Mouse (Mus musculus): ENCODE results near the gene Zfp46.
A peak's percentile ranks its signal among the peaks of the same experiment; 100 is the strongest.

The Zfp46 gene

DNA sequence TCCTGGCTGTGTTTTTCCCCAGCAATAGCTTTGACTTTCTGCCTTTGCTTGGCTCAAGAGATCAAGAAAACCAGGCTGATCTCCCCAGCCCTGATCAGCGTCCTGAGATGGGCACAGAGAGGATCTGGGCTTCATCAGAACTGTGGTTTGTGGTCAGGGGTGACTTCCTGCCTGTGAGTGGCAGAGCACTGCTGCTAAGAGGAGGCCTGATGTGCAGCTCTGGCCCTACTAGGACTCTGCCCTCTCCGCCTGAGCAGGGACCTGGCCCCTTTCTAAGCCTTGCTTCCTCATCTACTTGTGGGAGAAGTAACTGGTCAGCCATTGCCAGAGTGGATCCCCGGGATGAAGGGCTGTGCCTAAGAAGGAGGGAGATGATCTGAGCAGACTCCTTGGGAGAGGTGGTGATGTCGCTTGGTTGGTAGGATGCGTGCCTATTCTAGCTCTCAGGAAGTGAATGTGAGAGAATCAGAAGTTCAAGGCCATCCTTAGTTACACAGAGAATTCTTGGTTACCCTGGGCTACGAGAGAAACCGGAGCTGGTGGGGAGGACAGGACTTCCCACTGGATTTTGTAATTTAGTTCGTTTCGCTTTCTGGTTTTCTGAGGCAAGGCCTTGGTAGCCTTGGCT is 17.7 kb upstream of the Zfp46 start:
- no peak for DNase-seq (ENCODE audit: low spot score)

DNA sequence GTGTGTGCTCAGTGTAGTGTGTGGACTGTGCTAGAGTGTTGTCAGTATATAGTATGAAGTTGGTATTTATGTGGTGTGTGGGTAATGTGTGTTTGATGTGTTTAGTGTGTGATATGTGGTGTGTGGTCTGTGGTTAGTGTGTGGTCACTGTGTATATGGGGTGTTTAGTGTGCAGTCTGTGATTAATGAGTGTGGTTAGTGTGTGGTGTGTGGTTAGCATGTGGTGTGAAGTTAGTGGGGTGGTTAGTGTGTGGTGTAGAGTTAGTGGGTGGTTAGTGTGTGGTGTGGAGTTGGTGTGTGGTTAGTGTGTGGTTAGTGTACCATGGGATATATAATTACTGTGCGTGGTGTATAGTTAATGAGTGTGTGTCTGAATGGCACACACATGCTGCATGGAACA is 15.6 kb upstream of the Zfp46 start:
- DNase-seq (ENCODE audit: low spot score), result no peak

DNA sequence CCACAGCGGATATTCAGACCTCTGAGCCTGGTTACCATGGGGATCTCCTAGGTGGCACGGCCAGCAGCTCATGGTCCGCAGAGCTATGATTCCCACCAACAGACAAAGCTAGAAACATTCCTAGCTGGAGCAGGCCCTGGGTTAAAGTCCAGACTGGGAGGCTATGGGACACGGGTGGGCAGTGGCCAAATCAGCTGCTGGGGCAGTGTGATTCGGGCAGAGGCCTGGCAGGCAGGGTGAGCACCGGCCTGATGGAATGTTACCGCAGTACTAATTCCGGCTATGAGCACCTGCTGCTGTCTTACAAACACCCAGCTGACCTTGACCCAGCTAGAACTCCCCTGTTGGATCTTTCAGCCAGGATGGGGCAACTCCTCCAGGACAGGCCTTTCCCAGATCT is 13.8 kb upstream of the Zfp46 start:
- DNase-seq (ENCODE audit: low spot score), result no peak

DNA sequence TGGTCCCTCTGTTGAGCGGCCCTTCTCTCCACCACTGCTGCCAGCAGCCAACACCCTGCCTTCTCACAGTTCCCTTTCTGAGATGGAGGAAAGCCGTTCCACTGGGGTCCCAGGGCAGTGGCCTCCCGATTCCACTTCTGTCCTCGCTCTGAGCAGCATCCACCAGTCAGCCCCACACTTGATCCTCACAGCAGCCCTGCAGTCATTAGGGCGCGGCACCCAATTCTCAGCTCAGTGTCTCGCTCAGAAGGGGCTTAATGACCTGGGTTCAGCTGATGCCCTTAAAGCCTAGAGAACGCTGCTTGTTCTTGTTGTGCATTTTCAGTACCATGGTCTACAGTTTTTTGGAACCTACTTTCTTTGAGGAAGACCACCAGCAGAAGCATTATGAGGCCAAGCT is 3.4 kb upstream of the Zfp46 start:
- DNase-seq (ENCODE audit: low spot score), result no peak

DNA sequence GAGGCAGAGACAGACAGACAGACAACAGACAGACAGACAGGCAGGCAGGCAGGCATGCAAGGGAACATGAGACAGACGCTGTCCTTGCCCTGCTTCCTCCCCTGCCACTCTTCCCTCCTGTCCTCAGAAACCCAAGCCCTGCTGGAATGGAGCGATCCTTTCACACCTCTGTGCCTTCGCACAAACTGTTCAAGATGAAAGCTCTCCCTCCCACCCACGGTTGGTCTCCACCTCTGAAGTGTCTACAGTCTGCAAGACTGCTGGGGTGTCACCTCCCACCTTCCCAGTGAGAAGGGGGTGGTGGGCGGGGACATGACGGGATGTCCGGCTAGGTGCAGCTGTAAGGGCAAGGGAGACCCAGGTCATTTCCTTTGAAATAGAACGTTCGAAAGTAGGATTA is 2.9 kb upstream of the Zfp46 start:
- no peak for DNase-seq (ENCODE audit: low spot score)

DNA sequence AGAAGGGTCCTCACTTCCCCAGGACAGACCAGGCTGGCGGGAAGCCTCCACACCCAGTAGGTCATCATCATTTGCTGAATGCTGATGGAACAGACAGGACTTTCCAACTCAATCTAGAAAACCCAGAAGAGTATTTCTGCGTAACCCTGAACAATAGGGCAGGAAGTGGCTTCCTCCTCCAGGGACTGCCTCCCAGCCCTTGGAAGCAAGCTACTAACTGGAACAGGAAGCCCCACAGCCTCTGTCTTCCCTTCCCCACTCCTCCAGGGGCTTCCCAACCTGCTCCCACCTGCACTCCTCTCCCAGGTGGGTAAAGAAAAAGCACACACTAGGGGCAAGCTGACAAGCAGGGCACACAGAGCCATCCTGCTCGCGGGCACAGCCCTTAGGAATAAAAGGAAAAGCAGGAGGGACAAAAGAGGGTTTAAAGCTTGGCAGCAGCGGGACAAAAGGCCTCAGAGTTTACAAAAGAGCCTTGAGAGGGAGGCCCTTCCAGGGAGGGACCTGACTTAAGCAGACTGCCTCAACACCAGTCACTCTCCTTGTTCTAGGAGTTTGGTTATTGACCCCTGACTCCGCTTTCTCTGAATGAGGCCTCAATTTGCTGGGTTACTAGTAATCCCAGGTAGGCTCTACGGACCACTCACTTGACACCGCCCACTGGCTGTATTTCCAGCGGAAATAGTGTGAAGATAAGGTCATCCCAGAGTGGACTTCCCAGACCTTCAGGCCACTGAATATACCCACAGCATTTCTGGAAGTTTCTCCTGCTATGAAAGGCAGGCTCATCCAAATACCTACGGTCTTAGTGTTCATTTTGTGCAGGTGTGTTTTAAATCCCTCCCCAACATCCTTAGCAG is 1.6 kb upstream of the Zfp46 start:
- no peak for DNase-seq (ENCODE audit: low spot score)

DNA sequence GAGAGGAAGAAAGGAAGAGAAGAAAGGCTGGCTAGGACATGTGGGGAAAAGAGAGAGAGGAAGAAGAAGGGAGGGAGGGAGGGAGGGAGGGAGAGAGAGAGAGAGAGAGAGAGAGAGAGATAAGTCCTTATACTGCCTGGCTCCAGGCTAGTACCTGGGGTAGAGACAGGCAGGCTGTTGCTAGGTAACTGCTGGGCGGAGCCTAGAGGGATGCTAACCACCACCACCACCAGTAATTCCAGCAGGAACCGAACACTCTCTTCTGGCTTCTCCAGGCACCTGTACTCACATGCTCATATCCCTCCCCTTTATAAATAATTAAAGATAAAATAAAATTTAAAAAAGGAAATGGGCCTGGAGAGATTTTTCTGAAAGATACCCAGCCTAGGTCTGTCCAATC is 700 bp upstream of the Zfp46 start:
- DNase-seq (ENCODE audit: low spot score), result no peak

DNA sequence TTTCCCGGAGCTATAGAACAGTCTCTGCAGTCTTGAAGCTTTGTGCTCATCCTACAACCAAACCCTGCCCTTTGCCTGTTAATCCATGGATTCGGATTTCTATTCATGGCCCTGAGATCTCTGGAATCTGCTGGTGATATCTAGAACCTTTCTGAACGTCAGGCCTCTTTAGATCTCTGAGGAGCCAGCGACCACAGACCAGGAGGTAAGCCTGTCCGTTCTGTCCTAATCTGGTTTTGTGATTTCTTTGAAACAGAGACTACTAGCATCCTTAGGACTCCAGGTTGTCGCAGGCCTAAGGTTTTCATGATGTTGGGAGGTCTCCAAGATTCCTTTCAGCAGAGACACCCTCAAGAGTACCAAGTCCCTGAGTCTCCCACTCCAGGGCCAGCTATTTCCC is 408 bp downstream of the Zfp46 start:
- peak; percentile 22 for DNase-seq (ENCODE audit: low spot score)

DNA sequence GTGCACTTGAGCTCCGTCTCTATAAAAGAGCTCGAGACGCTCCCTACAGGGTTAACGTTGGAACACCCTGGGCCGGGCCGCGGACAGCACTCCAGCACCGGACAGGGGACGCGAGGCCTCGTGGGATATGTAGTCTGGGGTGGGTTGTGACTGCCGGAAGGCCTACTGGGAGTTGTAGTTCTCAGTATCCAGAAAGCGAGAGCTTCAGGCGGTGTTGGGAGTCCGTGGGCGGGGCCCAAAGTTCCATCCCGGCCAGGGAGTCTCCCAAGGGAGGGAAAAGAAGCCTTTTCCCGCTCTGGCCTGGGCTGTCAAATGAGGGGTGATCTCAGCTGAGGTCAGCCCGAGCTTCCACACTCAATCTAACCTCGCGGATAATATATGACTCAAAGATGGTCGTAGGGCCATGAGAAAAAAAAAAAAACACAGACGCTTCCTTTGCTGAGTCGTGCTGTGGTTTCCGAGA is 896 bp downstream of the Zfp46 start:
- peak; percentile 69 for DNase-seq (ENCODE audit: low spot score)

DNA sequence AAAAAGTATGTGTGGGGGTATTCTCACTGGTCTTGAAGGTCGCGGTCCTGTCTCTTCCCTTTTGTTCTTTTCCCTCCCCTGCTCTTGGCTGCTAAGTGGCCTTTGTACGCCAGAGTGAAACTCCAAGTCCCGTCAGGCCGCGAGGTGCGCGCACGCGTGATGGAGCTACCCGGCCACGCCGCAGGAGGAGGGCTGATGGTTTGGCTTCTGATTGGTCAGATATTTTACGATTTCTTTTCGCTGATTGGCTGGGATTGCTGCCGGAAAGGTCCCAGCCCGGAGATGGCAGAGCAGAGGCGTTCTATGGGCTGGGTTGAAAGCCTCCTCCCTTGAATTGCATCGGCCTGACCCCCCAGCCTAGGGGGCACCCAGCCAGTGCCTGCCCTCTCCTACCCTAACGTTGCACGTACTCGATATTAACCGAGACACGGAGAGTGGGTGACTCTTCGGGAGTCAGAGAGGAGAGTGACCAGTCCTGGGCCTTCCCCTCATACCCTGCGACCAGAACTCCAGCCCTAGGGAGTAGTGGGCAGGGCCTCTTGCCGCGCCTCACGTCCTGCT is 1.4 kb downstream of the Zfp46 start:
- peak; percentile 80 for DNase-seq (ENCODE audit: low spot score)

DNA sequence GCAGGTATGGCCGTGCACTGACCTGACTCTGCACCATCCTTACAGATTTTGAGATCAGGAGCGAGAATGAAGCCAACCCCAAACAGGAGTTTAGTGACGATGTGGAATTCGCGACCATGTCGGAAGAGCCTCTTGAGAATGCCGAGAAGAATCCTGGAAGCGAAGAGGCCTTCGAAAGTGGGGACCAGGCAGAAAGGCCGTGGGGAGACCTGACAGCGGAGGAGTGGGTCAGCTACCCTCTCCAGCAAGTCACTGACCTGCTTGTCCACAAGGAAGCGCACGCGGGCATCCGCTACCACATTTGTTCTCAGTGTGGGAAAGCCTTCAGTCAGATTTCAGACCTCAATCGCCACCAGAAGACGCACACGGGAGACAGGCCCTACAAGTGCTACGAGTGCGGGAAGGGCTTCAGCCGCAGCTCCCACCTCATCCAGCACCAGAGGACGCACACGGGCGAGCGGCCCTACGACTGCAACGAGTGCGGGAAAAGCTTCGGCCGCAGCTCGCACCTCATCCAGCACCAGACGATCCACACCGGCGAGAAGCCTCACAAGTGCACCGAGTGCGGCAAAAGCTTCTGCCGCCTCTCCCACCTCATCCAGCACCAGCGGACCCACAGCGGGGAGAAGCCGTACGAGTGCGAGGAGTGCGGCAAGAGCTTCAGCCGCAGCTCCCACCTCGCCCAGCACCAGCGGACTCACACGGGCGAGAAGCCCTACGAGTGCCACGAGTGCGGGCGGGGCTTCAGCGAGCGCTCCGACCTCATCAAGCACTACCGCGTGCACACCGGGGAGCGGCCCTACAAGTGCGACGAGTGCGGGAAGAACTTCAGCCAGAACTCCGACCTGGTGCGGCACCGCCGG is 5.7 kb downstream of the Zfp46 start:
- no peak for DNase-seq (ENCODE audit: low spot score)

DNA sequence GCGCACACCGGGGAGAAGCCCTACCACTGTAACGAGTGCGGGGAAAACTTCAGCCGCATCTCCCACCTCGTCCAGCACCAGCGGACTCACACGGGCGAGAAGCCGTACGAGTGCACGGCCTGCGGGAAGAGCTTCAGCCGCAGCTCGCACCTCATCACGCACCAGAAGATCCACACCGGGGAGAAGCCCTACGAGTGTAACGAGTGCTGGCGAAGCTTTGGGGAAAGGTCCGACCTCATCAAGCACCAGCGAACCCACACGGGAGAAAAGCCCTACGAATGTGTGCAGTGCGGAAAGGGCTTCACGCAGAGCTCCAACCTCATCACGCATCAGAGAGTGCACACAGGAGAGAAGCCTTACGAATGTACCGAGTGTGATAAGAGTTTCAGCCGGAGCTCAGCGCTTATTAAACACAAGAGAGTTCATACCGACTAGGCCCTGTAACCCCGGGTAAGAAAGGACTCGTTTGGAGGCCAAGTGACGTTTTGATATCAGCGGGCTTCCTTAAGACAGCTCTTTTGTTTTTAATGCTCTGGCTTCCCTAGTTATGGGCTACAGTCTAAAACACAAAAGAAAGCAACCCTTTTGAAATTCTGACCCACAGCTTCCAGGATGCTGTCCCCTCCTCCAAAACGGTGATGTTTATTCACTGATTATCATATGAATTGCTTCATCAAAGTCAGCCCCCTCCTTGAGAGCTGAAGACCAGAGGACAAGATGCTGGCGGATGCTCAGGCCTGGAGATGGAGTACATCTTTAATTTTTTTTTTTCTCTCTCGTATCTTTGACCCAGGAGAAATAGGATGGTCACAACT is 6.5 kb downstream of the Zfp46 start:
- no peak for DNase-seq (ENCODE audit: low spot score)

DNA sequence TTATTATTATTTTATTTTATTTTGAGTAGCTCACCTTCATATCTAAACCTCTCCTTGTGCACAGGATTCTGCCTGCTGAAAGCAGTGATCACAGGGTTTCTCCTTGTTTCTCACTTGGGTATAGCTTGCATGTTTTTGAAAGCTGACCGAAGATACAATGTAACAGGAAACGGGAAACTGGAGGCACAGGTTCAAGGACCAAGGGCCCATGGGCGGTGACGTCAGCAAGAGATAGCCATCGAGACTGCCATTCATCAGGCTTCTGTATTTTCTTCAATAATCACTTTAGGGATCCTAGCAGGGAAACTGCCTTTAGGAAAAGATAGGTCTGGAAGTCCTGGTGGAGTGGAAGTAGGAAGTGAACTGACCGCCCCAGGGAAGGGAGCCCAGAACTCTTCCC is 7.2 kb downstream of the Zfp46 start:
- DNase-seq (ENCODE audit: low spot score), result no peak

DNA sequence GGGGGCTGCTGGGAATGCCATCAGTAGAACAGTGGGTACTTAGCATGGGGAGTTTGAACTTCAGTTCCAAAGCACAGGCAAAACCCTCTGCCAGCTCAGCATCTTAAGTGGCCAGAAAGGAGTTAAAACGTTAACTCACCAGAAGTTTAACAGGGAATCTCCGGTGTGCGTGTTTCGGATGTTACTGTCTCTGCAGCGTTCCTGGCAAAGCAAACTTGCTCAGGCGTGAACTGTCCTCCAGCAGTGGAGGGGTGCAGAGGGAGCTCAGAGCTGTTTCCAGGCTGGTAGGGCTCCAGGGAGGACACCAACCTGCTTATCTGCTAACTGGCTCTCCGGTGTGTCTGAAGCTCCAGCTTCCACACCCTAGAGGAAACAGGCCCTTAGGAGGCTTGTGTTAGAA is 11.5 kb downstream of the Zfp46 start:
- no peak for DNase-seq (ENCODE audit: low spot score)

DNA sequence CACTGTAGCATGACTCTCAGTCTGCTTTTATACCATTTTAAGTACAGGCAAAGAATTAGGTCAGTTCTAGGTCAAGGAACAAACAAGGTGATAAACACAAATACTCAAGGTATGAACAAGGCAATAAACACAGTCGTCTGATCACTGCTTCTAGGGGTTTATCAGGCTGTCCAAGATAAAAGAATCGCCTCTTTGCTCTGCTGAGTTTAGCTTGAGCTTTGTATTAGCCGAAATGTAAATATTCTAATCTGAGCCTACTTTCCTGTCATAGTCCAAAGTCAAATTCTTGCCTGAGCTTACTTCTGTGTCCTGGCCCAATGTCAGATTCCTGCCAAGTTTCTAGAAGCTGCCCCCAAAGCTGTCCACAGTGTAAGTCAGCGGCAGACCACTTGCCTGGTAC is 18.0 kb downstream of the Zfp46 start:
- DNase-seq (ENCODE audit: low spot score), result no peak

DNA sequence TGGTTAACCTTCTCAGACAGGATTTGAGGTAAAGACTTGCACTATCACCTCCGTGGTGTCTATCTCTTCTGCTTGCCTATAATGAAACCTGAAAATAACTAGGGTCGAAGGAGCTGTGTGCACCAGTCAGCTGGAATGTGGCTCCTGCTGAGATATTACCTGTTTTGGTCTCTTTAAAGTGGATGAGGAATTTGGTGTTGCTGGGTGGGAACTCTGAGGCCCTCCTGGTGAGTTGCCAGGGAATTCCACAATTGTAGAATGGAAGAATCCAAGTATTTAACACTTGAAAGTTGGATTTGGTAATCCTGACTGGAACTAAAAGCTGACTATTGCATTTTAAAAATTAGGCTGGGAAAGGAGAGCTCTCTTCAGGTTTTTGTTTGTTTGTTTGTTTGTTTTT is 19.7 kb downstream of the Zfp46 start:
- no peak for DNase-seq (ENCODE audit: low spot score)

DNA sequence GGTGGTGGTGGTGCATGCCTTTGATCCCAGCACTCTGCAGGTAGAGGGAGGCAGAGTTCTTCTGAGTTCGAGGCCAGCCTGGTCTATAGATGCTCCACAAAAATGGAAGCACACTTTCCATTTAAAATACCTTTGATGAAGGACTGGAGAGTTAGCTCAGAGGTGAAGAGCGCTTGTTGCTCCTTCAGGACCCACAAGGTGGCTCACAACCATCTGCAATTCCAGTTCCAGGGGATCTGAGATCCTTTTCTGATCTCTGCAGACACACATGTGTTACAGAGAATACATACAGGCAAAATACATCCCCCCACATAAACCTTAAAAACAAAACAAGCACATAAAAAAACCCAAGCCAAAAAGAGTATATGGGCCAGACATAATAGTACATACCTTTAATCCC is 23.9 kb downstream of the Zfp46 start:
- no peak for DNase-seq (ENCODE audit: low spot score)

DNA sequence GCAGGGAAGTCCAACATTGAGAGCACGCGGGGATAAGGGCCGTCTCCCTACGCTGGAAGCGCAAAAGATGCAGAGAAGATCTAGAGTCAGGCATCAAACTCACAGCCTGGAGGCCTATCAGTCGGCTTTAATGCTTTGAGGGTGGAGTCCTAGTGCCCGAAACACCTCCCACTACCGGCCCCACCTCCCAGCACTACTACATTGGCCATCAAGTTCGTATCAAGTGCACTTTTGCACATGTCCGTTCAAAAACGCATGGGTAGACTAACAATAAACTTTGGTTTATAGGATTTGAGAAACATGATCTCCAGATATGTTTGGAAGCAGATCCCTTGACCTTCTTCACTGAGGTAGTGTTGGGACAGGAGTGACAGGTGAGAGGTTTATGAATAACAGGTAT is 25.3 kb downstream of the Zfp46 start:
- DNase-seq (ENCODE audit: low spot score), result peak; percentile 15

DNA sequence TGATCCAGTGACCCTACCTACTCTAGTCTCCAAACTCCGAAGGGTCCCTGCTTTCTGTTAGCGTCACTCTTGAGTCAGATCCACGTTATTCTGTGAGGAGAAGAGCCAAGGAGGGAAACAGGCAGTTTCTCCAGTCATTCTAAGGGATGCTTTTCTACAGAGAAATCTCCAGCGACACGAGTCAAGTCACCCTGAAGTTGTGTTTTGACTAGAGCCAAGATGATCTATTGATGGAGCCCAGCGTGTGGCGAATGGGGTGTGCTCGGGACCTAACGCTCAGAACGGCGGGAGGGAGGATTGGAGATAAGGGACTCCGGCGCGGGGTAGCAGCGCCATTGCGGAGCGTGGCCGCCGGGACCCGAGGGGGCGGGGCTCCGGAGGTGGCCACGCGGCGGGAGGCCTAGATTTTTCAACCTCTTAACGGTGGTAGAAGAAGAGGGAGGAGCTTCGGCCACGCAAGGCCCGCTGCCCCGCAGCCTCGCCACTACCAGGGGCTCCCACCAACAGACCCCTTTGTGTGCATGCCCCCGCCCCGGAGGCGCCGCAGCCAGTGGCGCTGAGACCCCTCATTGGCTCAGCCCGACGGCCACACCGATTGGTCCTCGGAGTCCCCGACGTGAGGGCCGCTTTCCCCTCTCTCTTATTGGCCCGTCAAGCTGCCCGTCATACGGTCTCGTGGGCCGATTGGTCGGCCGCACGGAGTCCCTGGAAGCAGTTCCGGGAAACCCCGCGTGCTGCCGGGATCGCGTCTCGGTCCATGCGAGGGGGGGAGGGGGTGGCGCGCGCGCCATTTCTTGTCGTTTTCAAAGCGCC is 26.0 kb downstream of the Zfp46 start, which contains the start of gene Hnrnpr:
Gene Hnrnpr, plus strand, starts transcription at position 714 of the 813 bp plus-strand sequence.
- peak; percentile 100 for DNase-seq (ENCODE audit: low spot score)

All from ovary, postnatal 10 days (tissue).